In the genomic region with DNA sequence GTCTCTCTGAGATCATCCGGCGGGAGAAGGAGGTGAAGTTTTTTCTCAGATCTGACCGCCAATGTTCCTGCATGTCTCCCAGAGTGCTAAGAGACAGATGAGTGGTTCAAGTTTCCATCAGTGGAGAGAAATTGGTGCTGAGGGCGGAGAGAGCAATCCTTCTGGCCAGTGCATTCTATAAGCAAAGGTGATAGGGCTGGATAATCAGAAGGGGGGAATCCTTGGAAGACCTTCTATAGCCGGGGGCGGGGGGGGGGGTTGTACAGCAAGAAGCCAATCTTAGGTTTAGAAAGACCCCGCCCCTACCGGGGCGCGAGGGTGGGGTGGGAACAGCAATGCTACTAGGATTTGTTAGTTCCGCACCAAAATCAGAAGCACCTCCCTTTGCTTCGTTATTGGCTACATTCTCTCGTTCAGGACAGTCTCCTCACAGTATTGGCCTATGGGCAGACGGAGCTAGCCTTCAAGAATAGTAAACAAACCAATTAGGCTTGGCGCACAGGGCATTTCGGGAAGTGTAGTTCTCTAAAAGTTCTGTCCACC, we compare ENCODE assay signal across 8 mouse cellular contexts. TPM values are rescaled to one million over a fixed set of nuclear protein-coding genes. Genes with fewer than 3 reads are reported as not detected.
DNase-seq lines count a peak whose midpoint lies in the region; ATAC-seq lines count a peak whose summit lies in the region.

No protein-coding gene starts in this region.

- DNase-seq in adipocyte (ENCODE audit: low spot score) = peak; percentile 96
- peak; percentile 93 for DNase-seq in embryo, embryonic 10.5 days (ENCODE audit: low spot score)
- DNase-seq in gastrocnemius, postnatal 14 days = peak; percentile 67
- peak; percentile 84 to 91 for DNase-seq in left cerebral cortex, postnatal 10 days (ENCODE audit: extremely low spot score in 1 of 2, low spot score in 2 of 2)
- DNase-seq in right cerebral cortex, postnatal 25 days = peak; percentile 83
- DNase-seq in urinary bladder, postnatal 4 days (ENCODE audit: low spot score in 2 of 2) = peak; percentile 65 to 67

- intact Hi-C loops in gastrocnemius, postnatal 14 days (cut with DNase I; ENCODE audit: low total_unique reads) = no loop called here
- intact Hi-C loops in left cerebral cortex, postnatal 10 days (cut with DNase I) = loop anchor here (5.0 kb wide), 1 partner anchor 206 kb away; no protein-coding TSS in a partner anchor

- peak; percentile 94 for ATAC-seq in inflammation-experienced regulatory T-cells, adult 6 months
- ATAC-seq in megakaryocyte-erythroid progenitor cell, adult 5-6 weeks (replicated peaks; ENCODE audit: low FRiP score, low TSS enrichment, poor library complexity, severe bottlenecking) = peak; percentile 93

RNA-seq across cellular contexts. Expression of a gene that starts 0.9 kb away (rescaled TPM):
- 1 to 10 TPM; 5.2 to 6.6 TPM for total RNA-seq in gastrocnemius, postnatal 14 days (2021)
- polyA plus RNA-seq in inflammation-experienced regulatory T-cells, adult 6 months (2017; shearing (Covaris generic)) = 10 to 100 TPM in 2 of 3 experiments, 1 to 10 TPM in 1; 7.7 to 13.2 (median 13.0) TPM
- 10 to 100 TPM; 91.6 to 96.0 TPM for total RNA-seq in left cerebral cortex, postnatal 10 days (2021)
- total RNA-seq in megakaryocyte-erythroid progenitor cell, adult 5-6 weeks (2014; fragmentation: Nextera tagmentation) = 45.7 and 56.9 TPM in 2 replicates
- 25.5 and 36.6 TPM in 2 replicates for total RNA-seq in megakaryocyte-erythroid progenitor cell, adult 5-6 weeks (2017)

Comparison
In these comparisons a context has a peak if more than half of its experiments do, and no peak if none do; other contexts are left out.
1. Peak in every context shown above with its lines: DNase-seq and ATAC-seq.